Mouse (Mus musculus) frontal cortex, adult 2 months (tissue): ENCODE results near the gene Gpr27. TPM values are rescaled to one million over a fixed set of nuclear protein-coding genes. Genes with fewer than 3 reads are reported as not detected.

Source experiments
- DNase-seq, 2 experiments: peaks; one replicate each; pipeline ENCODE4 v3.0.0; 2022; ENCODE audit warnings: low spot score in 1 of 2; ENCODE audit errors: extremely low spot score in 1 of 2
- polyA plus RNA-seq: library from polyadenylated mRNA; depleted of rRNA; stranded (reverse); fragments of >200 nt; gene quantifications from 2 replicates; pipeline ENCODE4 v1.2.3, GENCODE M21; 2012; rRNA removed

Gene Gpr27
- polyA plus RNA-seq, 1 experiment: 25.0 TPM

- no peak for DNase-seq
These were observed 50.4 kb downstream of the Gpr27 start for GRCm38 (mm10) chr6:99742866-99743265.

Other genes with a start within 250 kb of the Gpr27 start
- gene Foxp1, start 170.0 kb upstream of the Gpr27 start, polyA plus RNA-seq: 49.5 and 53.6 TPM in 2 replicates
- 20.2 and 21.1 TPM in 2 replicates for gene Eif4e3, start 25.9 kb upstream of the Gpr27 start, polyA plus RNA-seq
- gene Gm20696, start 25.9 kb upstream of the Gpr27 start, polyA plus RNA-seq: 1.5 and 1.6 TPM in 2 replicates
- gene Prok2, start 33.7 kb downstream of the Gpr27 start, polyA plus RNA-seq: 1.6 and 1.9 TPM in 2 replicates